Mouse (Mus musculus): ENCODE data around the gene Ttc30a1.

Gene Ttc30a1

GRCm38 (mm10) chr2:75981440-75982081 lies at the start of gene Ttc30a1:
Gene Ttc30a1 (minus strand): TSS chr2:75981967.
- peak; percentile 84 for DNase-seq (ENCODE audit: low read depth, low spot score)

- no peak for DNase-seq (ENCODE audit: low read depth, low spot score)
Observed at GRCm38 (mm10) chr2:76030080-76030479, 48.3 kb upstream of the Ttc30a1 start.

GRCm38 (mm10) chr2:76029081-76029901 lies 47.5 kb upstream of the Ttc30a1 start:
- DNase-seq (ENCODE audit: low read depth, low spot score), result no peak

GRCm38 (mm10) chr2:76016890-76017289 lies 35.1 kb upstream of the Ttc30a1 start:
- DNase-seq (ENCODE audit: low read depth, low spot score), result no peak

- no peak for DNase-seq (ENCODE audit: low read depth, low spot score)
Observed at GRCm38 (mm10) chr2:76016136-76016535, 34.4 kb upstream of the Ttc30a1 start.

GRCm38 (mm10) chr2:76015460-76015859 lies 33.7 kb upstream of the Ttc30a1 start:
- peak; percentile 33 for DNase-seq (ENCODE audit: low read depth, low spot score)

GRCm38 (mm10) chr2:76014659-76015058 lies 32.9 kb upstream of the Ttc30a1 start:
- DNase-seq (ENCODE audit: low read depth, low spot score), result no peak

GRCm38 (mm10) chr2:76006194-76006593 lies 24.4 kb upstream of the Ttc30a1 start:
- no peak for DNase-seq (ENCODE audit: low read depth, low spot score)

- no peak for DNase-seq (ENCODE audit: low read depth, low spot score)
Observed at GRCm38 (mm10) chr2:76002899-76003298, 21.1 kb upstream of the Ttc30a1 start.

- peak; percentile 83 for DNase-seq (ENCODE audit: low read depth, low spot score)
Observed at GRCm38 (mm10) chr2:76001392-76001791, 19.6 kb upstream of the Ttc30a1 start.

- DNase-seq (ENCODE audit: low read depth, low spot score), result no peak
Observed at GRCm38 (mm10) chr2:75999636-76000035, 17.9 kb upstream of the Ttc30a1 start.

GRCm38 (mm10) chr2:75998692-75999091 lies 16.9 kb upstream of the Ttc30a1 start:
- no peak for DNase-seq (ENCODE audit: low read depth, low spot score)

- DNase-seq (ENCODE audit: low read depth, low spot score), result no peak
Observed at GRCm38 (mm10) chr2:75997726-75998125, 16.0 kb upstream of the Ttc30a1 start.

- DNase-seq (ENCODE audit: low read depth, low spot score), result no peak
Observed at GRCm38 (mm10) chr2:75994841-75995240, 13.1 kb upstream of the Ttc30a1 start.

- DNase-seq (ENCODE audit: low read depth, low spot score), result no peak
Observed at GRCm38 (mm10) chr2:75991581-75992205, 9.9 kb upstream of the Ttc30a1 start.

GRCm38 (mm10) chr2:75990885-75991539 lies 9.2 kb upstream of the Ttc30a1 start:
- DNase-seq (ENCODE audit: low read depth, low spot score), result peak; percentile 84

GRCm38 (mm10) chr2:75989694-75990093 lies 7.9 kb upstream of the Ttc30a1 start:
- no peak for DNase-seq (ENCODE audit: low read depth, low spot score)

GRCm38 (mm10) chr2:75988779-75989363 lies 7.1 kb upstream of the Ttc30a1 start:
- DNase-seq (ENCODE audit: low read depth, low spot score), result no peak

GRCm38 (mm10) chr2:75988378-75988777 lies 6.6 kb upstream of the Ttc30a1 start:
- no peak for DNase-seq (ENCODE audit: low read depth, low spot score)

GRCm38 (mm10) chr2:75987739-75988138 lies 6.0 kb upstream of the Ttc30a1 start:
- DNase-seq (ENCODE audit: low read depth, low spot score), result no peak

GRCm38 (mm10) chr2:75985124-75985523 lies 3.4 kb upstream of the Ttc30a1 start:
- DNase-seq (ENCODE audit: low read depth, low spot score), result peak; percentile 79

GRCm38 (mm10) chr2:75983847-75984246 lies 2.1 kb upstream of the Ttc30a1 start:
- DNase-seq (ENCODE audit: low read depth, low spot score), result no peak
